Mouse (Mus musculus): ENCODE measurements around the gene Pif1. TPM values are rescaled to one million over a fixed set of nuclear protein-coding genes. Genes with fewer than 3 reads are reported as not detected.

The Pif1 gene
- total and polyA plus RNA-seq, 3 experiments, result 11.2 to 14.5 (median 12.2) TPM

DNA sequence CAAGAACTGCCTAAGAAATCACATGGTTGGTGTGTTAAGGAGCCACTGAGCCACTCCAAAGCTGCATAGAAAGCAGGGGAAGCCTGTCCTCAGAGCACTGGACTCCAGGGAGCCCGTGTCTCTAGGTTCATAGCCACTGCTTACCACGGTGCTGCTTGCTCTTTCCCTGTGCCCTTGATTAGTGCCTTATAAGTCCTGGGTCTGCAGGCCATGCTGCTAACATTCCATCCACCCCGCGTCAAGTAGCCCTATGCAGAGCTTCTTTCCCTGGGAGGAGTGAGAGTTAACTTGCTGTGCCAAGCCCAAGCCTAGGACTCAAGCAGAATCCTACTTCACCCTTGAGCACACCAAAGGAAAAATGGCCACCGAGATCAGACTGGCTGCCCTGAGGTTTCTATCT, 52.1 kb downstream of the Pif1 start:
- no peak for TF ChIP-seq ZNF384 (IDR thresholded peaks at IDR 0.05; ENCODE audit: low read depth, low read length)
- no peak for TF ChIP-seq USF2 (conservative IDR thresholded peaks at IDR 0.05; ENCODE audit: low read depth, low read length)
- TF ChIP-seq RAD21 (IDR thresholded peaks at IDR 0.05; ENCODE audit: low read depth, low read length), result no peak
- TF ChIP-seq POLR2A (IDR thresholded peaks at IDR 0.05; ENCODE audit: low read depth, low read length), result no peak
- no peak for TF ChIP-seq KAT2A (IDR thresholded peaks at IDR 0.05; ENCODE audit: insufficient replicate concordance, low read length)
- Histone ChIP-seq H3K9me3 (replicated peaks; ENCODE audit: low read length) (no peaks in the 10 kb centered on the region), H3K36me3 (replicated peaks in 1 of 2; ENCODE audit: control insufficient read depth in 1 of 2, insufficient read depth in 1 of 2, low read length in 1 of 2) (no peaks in the 10 kb centered on the region), H3K9ac (ENCODE audit: insufficient read depth, low read depth) (no peak overlapping the region), H3K27me3 (replicated peaks) (no peaks in the 10 kb centered on the region), H3K4me3 (replicated peaks in 1 of 3; ENCODE audit: low read depth in 2 of 3, low read length in 2 of 3, poor library complexity in 1 of 3) (no peak overlapping the region), H3K4me1 (ENCODE audit: control insufficient read depth in 1 of 2, insufficient read depth in 2 of 2) (no peaks in the 10 kb centered on the region), H3K79me2 (replicated peaks; ENCODE audit: control insufficient read depth, extremely low read depth, insufficient read depth, poor library complexity, severe bottlenecking) (no peaks in the 10 kb centered on the region), H3K27ac (ENCODE audit: insufficient read depth, low read depth) (no peak overlapping the region), H3K4me2 (ENCODE audit: insufficient read depth, low read depth, poor library complexity, severe bottlenecking) (no peak overlapping the region)
- dilution Hi-C loops (cut with MboI; ENCODE audit: extremely low pct_ligation_motif_present, extremely low pct_unique_long_range_greater_than_20kb, low sequenced_read_pairs) (no loop called here), in situ Hi-C loops (cut with MboI; ENCODE audit: low pct_ligation_motif_present, low pct_unique_long_range_greater_than_20kb, low sequenced_read_pairs) (no loop called here)
- no peak for DNase-seq (ENCODE audit: extremely low read depth)

DNA sequence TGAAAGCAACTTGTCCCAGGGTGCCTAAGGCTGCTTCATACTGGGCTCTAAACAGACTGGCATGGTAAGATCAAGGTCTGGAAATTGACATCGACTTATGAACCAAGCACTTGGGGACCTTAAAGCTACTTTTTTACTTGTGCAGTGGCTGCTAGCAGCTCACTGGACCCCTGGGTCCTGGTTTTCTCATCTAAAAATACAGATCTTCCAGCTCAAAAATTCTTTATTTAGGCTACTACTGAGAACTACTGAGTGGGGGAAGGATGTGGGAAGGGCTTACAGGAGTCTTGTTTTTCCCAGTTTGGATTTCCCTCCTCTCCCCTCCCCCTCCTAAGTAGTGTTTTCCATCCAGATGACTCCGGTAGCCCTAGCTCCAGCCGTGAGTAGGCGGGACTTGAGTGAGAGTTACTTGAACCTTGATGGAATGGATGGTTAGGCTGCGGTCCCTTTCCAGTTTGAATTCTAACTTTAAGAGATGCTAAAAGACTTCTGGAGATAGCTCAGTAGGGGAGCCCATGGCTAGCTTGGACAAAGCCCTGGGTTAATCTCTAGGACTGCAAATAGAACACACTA, 54.0 kb downstream of the Pif1 start:
- dilution Hi-C loops (cut with MboI; ENCODE audit: extremely low pct_ligation_motif_present, extremely low pct_unique_long_range_greater_than_20kb, low sequenced_read_pairs) (no loop called here), in situ Hi-C loops (cut with MboI; ENCODE audit: low pct_ligation_motif_present, low pct_unique_long_range_greater_than_20kb, low sequenced_read_pairs) (no loop called here)
- DNase-seq (ENCODE audit: extremely low read depth), result no peak
- no peak overlapping the region for H3K9ac ChIP-seq (ENCODE audit: insufficient read depth, low read depth)
- H3K9me3 ChIP-seq (replicated peaks; ENCODE audit: low read length), result no peaks in the 10 kb centered on the region
- TF ChIP-seq ZKSCAN1 (IDR thresholded peaks at IDR 0.05; ENCODE audit: borderline replicate concordance, low read depth, low read length) (no peak), JUN (IDR thresholded peaks at IDR 0.05; ENCODE audit: insufficient read depth, low read depth, low read length) (no peak), POLR2AphosphoS2 (IDR thresholded peaks at IDR 0.05; ENCODE audit: low read depth, low read length) (no peak), RCOR1 (conservative IDR thresholded peaks at IDR 0.05; ENCODE audit: low read depth, low read length) (no peak), TCF12 (IDR thresholded peaks at IDR 0.05; ENCODE audit: low read depth, low read length) (no peak), RAD21 (IDR thresholded peaks at IDR 0.05; ENCODE audit: low read depth, low read length) (no peak), GABPA (IDR thresholded peaks at IDR 0.05; ENCODE audit: insufficient replicate concordance, low read depth, low read length) (no peak), MAZ (IDR thresholded peaks at IDR 0.05; ENCODE audit: low read depth, low read length) (no peak), ELF1 (IDR thresholded peaks at IDR 0.05; ENCODE audit: low read depth, low read length) (no peak), USF2 (conservative IDR thresholded peaks at IDR 0.05; ENCODE audit: low read depth, low read length) (no peak), JUND (conservative IDR thresholded peaks at IDR 0.05; ENCODE audit: low read depth, low read length) (no peak), MAX (IDR thresholded peaks at IDR 0.05; ENCODE audit: low read length) (no peak), E2F4 (IDR thresholded peaks at IDR 0.05; ENCODE audit: insufficient replicate concordance, low read depth, low read length) (no peak), USF1 (IDR thresholded peaks at IDR 0.05; ENCODE audit: low read depth, low read length) (no peak), MYC (IDR thresholded peaks at IDR 0.05; ENCODE audit: low read depth, low read length) (no peak)
- H3K79me2 ChIP-seq (replicated peaks; ENCODE audit: control insufficient read depth, extremely low read depth, insufficient read depth, poor library complexity, severe bottlenecking), result no peaks in the 10 kb centered on the region
- H3K4me2 ChIP-seq (ENCODE audit: insufficient read depth, low read depth, poor library complexity, severe bottlenecking), result no peak overlapping the region
- H3K4me3 ChIP-seq (replicated peaks in 1 of 3; ENCODE audit: low read depth in 2 of 3, low read length in 2 of 3, poor library complexity in 1 of 3), result no peak overlapping the region
- H3K4me1 ChIP-seq (ENCODE audit: control insufficient read depth in 1 of 2, insufficient read depth in 2 of 2), result peaks cover 0 to 2% of the 10 kb centered on the region in 2 experiments; a peak in 2 of 4 replicates
- H3K36me3 ChIP-seq (replicated peaks in 1 of 2; ENCODE audit: control insufficient read depth in 1 of 2, insufficient read depth in 1 of 2, low read length in 1 of 2), result no peaks in the 10 kb centered on the region
- H3K27me3 ChIP-seq (replicated peaks), result no peaks in the 10 kb centered on the region
- H3K27ac ChIP-seq (ENCODE audit: insufficient read depth, low read depth), result no peak overlapping the region
